Mouse (Mus musculus): ENCODE measurements around the gene Adamts12.

Gene Adamts12

GRCm38 (mm10) chr15:11392903-11393302 lies 328.3 kb downstream of the Adamts12 start:
- Histone ChIP-seq H3K9me3 (ENCODE audit: low read length) (no peaks in the 10 kb centered on the region), H3K4me3 (replicated peaks; ENCODE audit: low read length) (no peak overlapping the region), H3K27me3 (ENCODE audit: insufficient read depth, low read length) (no peaks in the 10 kb centered on the region), H3K4me1 (replicated peaks; ENCODE audit: low read depth, low read length) (peaks cover 29% of the 10 kb centered on the region), H3K36me3 (ENCODE audit: insufficient read depth, low read length) (peaks cover 98% of the 10 kb centered on the region)
- TF ChIP-seq POU5F1 (IDR thresholded peaks at IDR 0.05; ENCODE audit: borderline replicate concordance, low read length) (no peak), CTCF (conservative IDR thresholded peaks at IDR 0.05; ENCODE audit: low read length) (no peak)

DNA sequence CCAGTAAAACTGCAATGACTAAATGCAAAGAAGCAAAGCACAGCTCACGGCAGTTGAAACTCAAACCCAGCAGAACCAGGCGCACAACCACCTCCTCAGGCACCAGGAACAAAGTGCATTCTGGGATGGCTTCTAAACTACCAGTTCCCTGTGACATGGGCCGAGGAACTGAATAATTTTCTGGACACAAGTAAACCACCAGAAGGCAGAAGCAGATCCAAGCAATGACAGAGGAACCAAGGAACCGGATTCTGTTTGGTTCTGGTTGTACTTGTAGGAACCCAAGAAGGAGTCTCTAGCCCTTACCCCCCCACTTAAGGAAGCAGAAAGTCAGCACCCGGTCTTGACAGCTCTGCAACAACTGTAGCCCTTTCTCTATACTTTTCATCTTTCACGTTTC lies 331.8 kb downstream of the Adamts12 start:
- TF ChIP-seq NANOG (IDR thresholded peaks at IDR 0.05; ENCODE audit: borderline replicate concordance, low read length): no peak
- TF ChIP-seq POU5F1 (IDR thresholded peaks at IDR 0.05; ENCODE audit: borderline replicate concordance, low read length): no peak
- TF ChIP-seq CTCF (conservative IDR thresholded peaks at IDR 0.05; ENCODE audit: low read length): no peak
- Histone ChIP-seq H3K27me3 (ENCODE audit: insufficient read depth, low read length) (no peaks in the 10 kb centered on the region), H3K36me3 (ENCODE audit: insufficient read depth, low read length) (peaks cover 63% of the 10 kb centered on the region), H3K9me3 (ENCODE audit: low read length) (no peaks in the 10 kb centered on the region), H3K4me1 (replicated peaks; ENCODE audit: low read depth, low read length) (peaks cover 46% of the 10 kb centered on the region), H3K4me3 (replicated peaks; ENCODE audit: low read length) (no peak overlapping the region)

Data from E14TG2a.4 (cell line).